Comparison of ENCODE assay signal across 22 mouse cellular contexts in the genomic region with DNA sequence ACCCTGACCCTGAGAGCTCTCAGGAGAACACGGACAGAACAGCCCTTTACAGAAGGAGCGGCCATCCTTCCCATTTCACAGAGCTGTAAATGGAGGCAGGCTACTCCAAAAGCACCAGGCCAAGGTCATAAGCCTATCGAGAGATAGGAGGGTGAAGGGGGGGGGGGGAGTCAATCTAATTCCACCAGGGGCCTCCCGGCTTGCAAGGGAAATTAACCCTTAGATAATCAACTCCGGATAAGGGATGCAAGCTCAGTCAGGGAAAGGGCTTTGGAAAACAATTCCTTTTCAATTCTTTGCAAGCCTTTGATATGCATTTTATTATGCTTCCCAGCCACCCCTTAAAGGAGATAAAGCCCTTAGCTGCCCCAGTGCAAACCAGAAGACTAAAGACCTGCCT. TPM values are rescaled to one million over a fixed set of nuclear protein-coding genes. Genes with fewer than 3 reads are reported as not detected.
"Had no signal": no experiment of that assay in that cellular context is flagged by ENCODE, and none has a peak within 500 bp of the region (broad histone marks: within the 10 kb centered on the region; RNA-seq: fewer than 3 reads in every experiment).

No protein-coding gene starts in this region.

- H3K27me3 ChIP-seq: kidney, embryonic 15.5 days; limb, embryonic 15.5 days had no signal

- DNase-seq: kidney, postnatal 10 days; layer of hippocampus, postnatal 36 days; left cerebral cortex, postnatal 4 days; lung, adult 2 months; lung, postnatal 14 days; lung, postnatal 4 days; midbrain, embryonic 14.5 days; right cerebral cortex, postnatal 4 days; thymus, adult 2 months; thymus, postnatal 14 days; thymus, postnatal 4 days had no signal

- H3K9ac ChIP-seq: kidney, embryonic 15.5 days; limb, embryonic 12.5 days; limb, embryonic 15.5 days; liver, embryonic 12.5 days; liver, embryonic 15.5 days had no signal

- H3K9me3 ChIP-seq: kidney, embryonic 15.5 days; limb, embryonic 12.5 days; limb, embryonic 15.5 days; liver, embryonic 12.5 days; liver, embryonic 15.5 days had no signal

- H3K27ac ChIP-seq: kidney, embryonic 15.5 days; left cerebral cortex, adult 2 months; limb, embryonic 12.5 days; limb, embryonic 15.5 days; liver, embryonic 12.5 days; liver, embryonic 15.5 days; stomach, postnatal 0 days had no signal

- ATAC-seq: liver, embryonic 12.5 days had no signal

- H3K4me2 ChIP-seq: kidney, embryonic 15.5 days; limb, embryonic 12.5 days; limb, embryonic 15.5 days; liver, embryonic 12.5 days; liver, embryonic 15.5 days; midbrain, embryonic 11.5 days had no signal

- H3K4me3 ChIP-seq: kidney, embryonic 15.5 days; left cerebral cortex, adult 2 months; limb, embryonic 12.5 days; limb, embryonic 15.5 days; liver, embryonic 12.5 days; liver, embryonic 15.5 days had no signal

RNA-seq across cellular contexts. Expression of a gene that starts 15.2 kb away (rescaled TPM):
- total RNA-seq: megakaryocyte progenitor cell, adult 5-6 weeks had no signal

RNA-seq across cellular contexts. Expression of a gene that starts 23.5 kb away (rescaled TPM):
- total RNA-seq: megakaryocyte progenitor cell, adult 5-6 weeks had no signal
- polyA plus RNA-seq: midbrain, embryonic 14.5 days had no signal

RNA-seq across cellular contexts. Expression of a gene that starts 25.5 kb away (rescaled TPM):
- total RNA-seq: megakaryocyte progenitor cell, adult 5-6 weeks; megakaryocyte-erythroid progenitor cell, adult 5-6 weeks had no signal
- polyA plus RNA-seq: liver, embryonic 12.5 days; midbrain, embryonic 11.5 days; midbrain, embryonic 14.5 days; neural tube, embryonic 11.5 days had no signal

RNA-seq across cellular contexts. Expression of a gene that starts 32.3 kb away (rescaled TPM):
- total RNA-seq: megakaryocyte progenitor cell, adult 5-6 weeks; megakaryocyte-erythroid progenitor cell, adult 5-6 weeks had no signal
